Mouse (Mus musculus): ENCODE results near the gene Hist3h2ba. TPM values are rescaled to one million over a fixed set of nuclear protein-coding genes. Genes with fewer than 3 reads are reported as not detected.

The Hist3h2ba gene
- polyA plus RNA-seq, 1 experiment from 2014 or later = 223 TPM

DNA sequence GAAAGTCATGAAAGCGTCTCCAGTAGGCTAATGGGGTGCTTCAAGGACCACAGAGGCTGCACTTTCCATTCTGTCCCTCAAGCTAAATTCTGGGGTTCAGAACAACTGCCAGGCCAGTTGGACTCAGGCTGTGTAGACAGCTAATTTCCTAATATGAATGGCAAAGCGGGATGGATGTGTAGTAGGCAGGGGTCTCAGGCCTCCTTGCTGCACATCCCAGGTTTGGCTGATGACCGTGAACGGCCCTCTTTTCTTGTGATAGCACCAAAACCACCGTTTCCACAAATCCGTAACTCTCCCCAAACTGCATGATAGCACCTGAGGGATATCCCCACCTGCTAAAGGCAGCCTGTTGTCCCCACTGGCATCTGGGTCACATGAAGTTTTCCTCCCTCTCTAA lies 9.8 kb downstream of the Hist3h2ba start:
- Histone ChIP-seq H3K4me2 (replicated peaks) (no peak overlapping the region), H3K9ac (replicated peaks) (0 out of 2 replicates have a peak overlapping the region, but pooled peaks have one; percentile 4), H3K4me3 (peak overlapping the region; percentile 6; the same call in 1 of the 2 replicates), H3K9me3 (no peaks in the 10 kb centered on the region), H3K27ac (replicated peaks) (no peak overlapping the region), H3K36me3 (0 out of 2 replicates have a peak, but pooled peaks cover 10% of the 10 kb centered on the region), H3K4me1 (peaks cover 34% of the 10 kb centered on the region), H3K27me3 (peaks cover 29% of the 10 kb centered on the region)
- no peak for ATAC-seq (ENCODE audit: low FRiP score, low read depth)
- WGBS = 84% methylated on average over 6 of the region's 6 CpGs

GRCm38 (mm10) chr11:58959186-58959825 lies 10.6 kb downstream of the Hist3h2ba start:
- no peak for ATAC-seq (ENCODE audit: low FRiP score, low read depth)
- Histone ChIP-seq H3K4me2 (replicated peaks) (peak overlapping the region; percentile 74), H3K36me3 (0 out of 2 replicates have a peak, but pooled peaks cover 10% of the 10 kb centered on the region), H3K9ac (replicated peaks) (peak overlapping the region; percentile 52), H3K4me1 (peaks cover 36% of the 10 kb centered on the region), H3K9me3 (no peaks in the 10 kb centered on the region), H3K4me3 (peak overlapping the region; percentile 50), H3K27me3 (peaks cover 37% of the 10 kb centered on the region), H3K27ac (replicated peaks) (0 out of 2 replicates have a peak overlapping the region, but pooled peaks have one; percentile 49)
- 41% methylated on average over 15 of the region's 15 CpGs for WGBS

DNA sequence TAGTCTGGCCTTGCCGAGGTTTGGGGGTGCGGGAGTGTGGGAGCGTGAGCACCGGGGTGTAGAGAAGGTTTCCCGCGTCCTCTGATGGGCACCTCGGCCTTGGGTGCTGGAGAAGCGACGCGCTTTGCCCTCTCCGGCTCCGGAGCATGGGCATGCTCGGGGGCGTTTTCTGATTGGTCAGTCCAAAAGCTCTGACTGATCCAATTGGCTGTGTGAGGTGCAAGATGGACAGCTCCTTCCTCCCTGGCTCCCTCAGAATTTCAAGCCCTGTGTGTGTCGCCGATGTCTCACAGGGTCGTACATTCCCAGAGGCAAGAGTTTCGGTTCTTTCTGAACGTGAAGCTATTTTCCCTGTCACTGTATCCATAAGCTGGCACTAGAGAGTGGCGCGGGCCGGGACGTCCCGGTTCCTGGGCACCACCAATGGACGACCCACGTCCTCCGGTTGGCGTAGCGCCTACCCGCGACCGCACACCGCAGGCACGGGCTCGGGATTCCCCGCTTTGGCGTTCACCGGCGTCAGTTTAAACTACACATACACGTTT lies 11.3 kb downstream of the Hist3h2ba start:
- peaks cover 37% of the 10 kb centered on the region for H3K27me3 ChIP-seq
- H3K27ac ChIP-seq (replicated peaks) = peak overlapping the region; percentile 49; the same call in 1 of the 2 replicates
- peak overlapping the region; percentile 52 for H3K9ac ChIP-seq (replicated peaks)

GRCm38 (mm10) chr11:58961364-58962177 lies 12.9 kb downstream of the Hist3h2ba start:
- Histone ChIP-seq H3K9ac (replicated peaks) (no peak overlapping the region), H3K4me2 (replicated peaks) (no peak overlapping the region), H3K4me1 (peaks cover 36% of the 10 kb centered on the region), H3K9me3 (no peaks in the 10 kb centered on the region), H3K27me3 (peaks cover 37% of the 10 kb centered on the region), H3K36me3 (0 out of 2 replicates have a peak, but pooled peaks cover 10% of the 10 kb centered on the region), H3K27ac (replicated peaks) (no peak overlapping the region), H3K4me3 (no peak overlapping the region)
- WGBS = 68% methylated on average over 49 of the region's 50 CpGs
- ATAC-seq (ENCODE audit: low FRiP score, low read depth) = no peak

More for the DNA sequence above, 11.3 kb downstream of the Hist3h2ba start:
- peak overlapping the region; percentile 50 for H3K4me3 ChIP-seq
- H3K36me3 ChIP-seq = 0 out of 2 replicates have a peak, but pooled peaks cover 10% of the 10 kb centered on the region
- 4% methylated on average over 40 of the region's 40 CpGs for WGBS
- H3K9me3 ChIP-seq = no peaks in the 10 kb centered on the region
- peak; percentile 85 for ATAC-seq (ENCODE audit: low FRiP score, low read depth)
- H3K4me1 ChIP-seq = peaks cover 40% of the 10 kb centered on the region
- H3K4me2 ChIP-seq (replicated peaks) = peak overlapping the region; percentile 74

- Histone ChIP-seq H3K4me3 (no peak overlapping the region), H3K27ac (replicated peaks) (no peak overlapping the region), H3K9ac (replicated peaks) (no peak overlapping the region; the same call in 1 of the 2 replicates), H3K9me3 (no peaks in the 10 kb centered on the region), H3K36me3 (peaks cover 6% of the 10 kb centered on the region; the same call in 1 of the 2 replicates), H3K4me2 (replicated peaks) (no peak overlapping the region), H3K27me3 (peaks cover 28% of the 10 kb centered on the region), H3K4me1 (peaks cover 18% of the 10 kb centered on the region)
- no peak for ATAC-seq (ENCODE audit: low FRiP score, low read depth)
- 44% methylated on average over 17 of the region's 17 CpGs for WGBS
Measured at GRCm38 (mm10) chr11:58963543-58963942, 14.8 kb downstream of the Hist3h2ba start.

- H3K36me3 ChIP-seq = peaks cover 11% of the 10 kb centered on the region; the same call in 1 of the 2 replicates
- H3K27me3 ChIP-seq = peaks cover 28% of the 10 kb centered on the region
- WGBS = 88% methylated on average over 7 of the region's 7 CpGs
- H3K4me3 ChIP-seq = no peak overlapping the region
- ATAC-seq (ENCODE audit: low FRiP score, low read depth) = no peak
- H3K9ac ChIP-seq (replicated peaks) = no peak overlapping the region
- no peak overlapping the region for H3K4me2 ChIP-seq (replicated peaks)
- peaks cover 15% of the 10 kb centered on the region for H3K4me1 ChIP-seq
- no peak overlapping the region for H3K27ac ChIP-seq (replicated peaks)
- H3K9me3 ChIP-seq = no peaks in the 10 kb centered on the region
Measured at GRCm38 (mm10) chr11:58964216-58964615, 15.5 kb downstream of the Hist3h2ba start.

GRCm38 (mm10) chr11:58965001-58965760 lies 16.5 kb downstream of the Hist3h2ba start:
- H3K4me2 ChIP-seq (replicated peaks) = no peak overlapping the region
- peaks cover 12% of the 10 kb centered on the region for H3K36me3 ChIP-seq
- H3K4me1 ChIP-seq = peaks cover 12% of the 10 kb centered on the region
- peaks cover 28% of the 10 kb centered on the region for H3K27me3 ChIP-seq
- WGBS = 53% methylated on average over 12 of the region's 12 CpGs
- ATAC-seq (ENCODE audit: low FRiP score, low read depth) = no peak
- peak overlapping the region; percentile 24; the same call in 1 of the 2 replicates for H3K9ac ChIP-seq (replicated peaks)
- H3K4me3 ChIP-seq = no peak overlapping the region
- no peaks in the 10 kb centered on the region for H3K9me3 ChIP-seq
- H3K27ac ChIP-seq (replicated peaks) = 0 out of 2 replicates have a peak overlapping the region, but pooled peaks have one; percentile 25

- H3K4me3 ChIP-seq = no peak overlapping the region
- WGBS = 100% methylated on average over 1 of the region's 1 CpGs
- H3K9ac ChIP-seq (replicated peaks) = no peak overlapping the region
- no peak overlapping the region for H3K4me2 ChIP-seq (replicated peaks)
- no peak overlapping the region for H3K27ac ChIP-seq (replicated peaks)
- no peaks in the 10 kb centered on the region for H3K9me3 ChIP-seq
- peaks cover 28% of the 10 kb centered on the region for H3K36me3 ChIP-seq
- no peak for ATAC-seq (ENCODE audit: low FRiP score, low read depth)
- H3K4me1 ChIP-seq = peaks cover 12% of the 10 kb centered on the region
- H3K27me3 ChIP-seq = peaks cover 17% of the 10 kb centered on the region
Measured at GRCm38 (mm10) chr11:58967346-58967745, 18.6 kb downstream of the Hist3h2ba start.

DNA sequence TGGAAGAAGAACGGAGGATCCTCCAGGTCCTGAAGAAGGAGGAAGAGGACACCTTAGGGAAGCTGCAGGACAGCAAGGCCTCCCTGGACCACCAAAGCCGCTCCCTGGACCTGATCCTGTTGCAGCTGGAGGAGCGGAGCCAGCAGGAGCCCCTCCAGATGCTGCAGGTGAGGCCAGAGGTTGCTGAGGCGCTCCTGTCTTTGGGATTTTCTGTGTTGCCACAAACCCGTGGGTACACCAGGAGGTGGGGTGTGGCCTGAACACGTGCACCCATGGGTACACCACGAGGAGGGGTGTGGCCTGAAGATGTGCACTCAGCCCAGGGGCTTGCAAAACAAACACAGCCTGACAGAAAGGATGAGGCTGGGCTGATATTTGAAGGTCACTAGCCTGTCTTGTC lies 19.8 kb downstream of the Hist3h2ba start:
- WGBS = 87% methylated on average over 7 of the region's 7 CpGs
- H3K4me1 ChIP-seq = peaks cover 10% of the 10 kb centered on the region
- peaks cover 8% of the 10 kb centered on the region for H3K27me3 ChIP-seq
- H3K9ac ChIP-seq (replicated peaks) = no peak overlapping the region
- no peaks in the 10 kb centered on the region for H3K9me3 ChIP-seq
- no peak overlapping the region for H3K4me2 ChIP-seq (replicated peaks)
- H3K4me3 ChIP-seq = no peak overlapping the region
- H3K27ac ChIP-seq (replicated peaks) = no peak overlapping the region
- H3K36me3 ChIP-seq = peaks cover 31% of the 10 kb centered on the region
- no peak for ATAC-seq (ENCODE audit: low FRiP score, low read depth)

DNA sequence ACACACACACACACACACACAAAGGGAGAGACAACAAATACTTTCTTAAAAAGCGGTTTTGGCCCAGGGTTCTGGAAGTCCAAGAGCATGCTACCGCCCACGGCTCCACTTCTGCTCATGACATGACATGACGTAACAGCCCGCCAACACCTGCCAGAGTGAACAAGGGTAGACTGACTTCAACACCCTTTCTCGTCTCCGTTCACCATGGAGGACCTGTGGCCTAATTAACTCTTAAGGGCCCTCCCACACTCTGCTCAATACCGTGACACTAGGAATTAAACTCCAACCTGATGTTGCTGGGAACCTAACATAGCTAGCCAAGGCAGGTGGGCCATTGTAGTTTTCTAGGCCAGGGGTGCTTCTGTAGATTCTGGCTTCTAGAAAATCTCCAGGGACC lies 20.3 kb downstream of the Hist3h2ba start:
- H3K4me3 ChIP-seq = no peak overlapping the region
- 88% methylated on average over 8 of the region's 8 CpGs for WGBS

DNA sequence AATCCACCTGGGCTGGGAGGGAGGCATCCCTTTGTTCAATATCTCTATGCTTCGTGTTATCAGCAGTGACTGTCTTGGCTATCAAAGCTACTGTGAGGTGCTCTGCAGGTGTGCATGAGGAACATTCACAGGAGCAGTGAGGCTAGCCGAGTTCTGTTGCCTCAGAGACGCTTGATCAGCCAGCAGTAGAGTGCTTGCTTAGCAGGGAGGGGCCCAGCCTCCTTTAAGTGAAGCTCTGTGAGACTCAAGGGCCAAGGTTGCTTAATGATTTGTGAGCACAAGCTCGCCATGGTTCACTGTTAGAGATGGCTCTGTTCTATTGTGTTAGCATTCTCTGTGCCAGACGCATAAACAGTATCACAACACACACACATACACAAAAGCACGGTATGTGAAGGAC lies 20.9 kb downstream of the Hist3h2ba start:
- H3K4me2 ChIP-seq (replicated peaks) = no peak overlapping the region
- 77% methylated on average over 6 of the region's 6 CpGs for WGBS
- H3K4me3 ChIP-seq = no peak overlapping the region
- no peak for ATAC-seq (ENCODE audit: low FRiP score, low read depth)
- H3K27ac ChIP-seq (replicated peaks) = no peak overlapping the region
- peaks cover 31% of the 10 kb centered on the region for H3K36me3 ChIP-seq
- H3K27me3 ChIP-seq = no peaks in the 10 kb centered on the region
- peaks cover 13% of the 10 kb centered on the region; the same call in 1 of the 2 replicates for H3K4me1 ChIP-seq
- no peaks in the 10 kb centered on the region for H3K9me3 ChIP-seq
- H3K9ac ChIP-seq (replicated peaks) = no peak overlapping the region

More for the DNA sequence above, 20.3 kb downstream of the Hist3h2ba start:
- H3K36me3 ChIP-seq = peaks cover 31% of the 10 kb centered on the region
- no peak for ATAC-seq (ENCODE audit: low FRiP score, low read depth)
- no peak overlapping the region for H3K9ac ChIP-seq (replicated peaks)
- no peak overlapping the region for H3K4me2 ChIP-seq (replicated peaks)
- peaks cover 11% of the 10 kb centered on the region; the same call in 1 of the 2 replicates for H3K4me1 ChIP-seq
- no peak overlapping the region for H3K27ac ChIP-seq (replicated peaks)
- no peaks in the 10 kb centered on the region for H3K9me3 ChIP-seq
- peaks cover 3% of the 10 kb centered on the region; the same call in 1 of the 2 replicates for H3K27me3 ChIP-seq

All from midbrain, embryonic 12.5 days (tissue).